Mouse (Mus musculus): ENCODE data around the gene Arl15. TPM values are rescaled to one million over a fixed set of nuclear protein-coding genes. Genes with fewer than 3 reads are reported as not detected.

Gene Arl15
- polyA plus RNA-seq, 1 experiment: 5.4 TPM

DNA sequence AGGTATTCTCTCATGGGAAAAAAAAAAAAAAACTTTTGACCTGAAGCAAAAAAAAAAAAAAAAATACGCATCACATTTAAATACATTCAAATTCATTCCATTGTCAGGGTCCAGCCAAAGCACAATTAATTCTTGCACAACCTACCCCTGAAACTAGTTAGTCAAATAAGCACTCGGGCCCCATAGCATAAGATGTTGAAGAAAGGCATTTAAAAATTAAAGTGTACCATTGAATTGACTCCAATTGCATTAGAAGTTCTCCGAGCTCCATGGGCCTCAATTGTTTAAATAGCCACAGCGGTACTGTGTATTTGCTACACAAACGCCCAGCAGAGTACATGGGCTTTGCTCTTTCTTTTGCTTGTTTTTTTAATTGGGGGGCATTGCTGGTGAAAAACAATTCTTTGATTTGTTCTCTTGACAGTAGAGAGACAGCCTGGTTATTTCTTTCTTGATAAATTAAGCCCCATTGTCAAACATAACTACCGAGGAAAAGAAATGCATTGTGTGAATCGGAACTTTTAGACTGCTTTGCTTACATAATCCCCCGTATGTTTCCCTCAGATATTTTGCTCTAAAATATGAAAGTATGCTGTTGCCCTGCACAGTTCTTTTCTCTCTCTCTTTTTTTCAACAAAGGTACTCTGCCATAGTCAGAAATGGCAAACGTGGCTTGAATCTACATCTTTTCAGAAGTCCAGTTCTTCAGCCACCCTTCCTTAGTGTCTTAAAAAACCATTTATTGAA lies 201.4 kb downstream of the Arl15 start:
- TF ChIP-seq CTCF (IDR thresholded peaks at IDR 0.05; ENCODE audit: control insufficient read depth, insufficient read depth, low read length) (no peak), POLR2A (IDR thresholded peaks at IDR 0.05; ENCODE audit: borderline replicate concordance, control insufficient read depth, low read depth, low read length) (no peak)
- H3K27ac ChIP-seq (ENCODE audit: control insufficient read depth, insufficient read depth, low read depth, low read length, poor library complexity): no peak overlapping the region
- H3K4me1 ChIP-seq (ENCODE audit: control insufficient read depth, insufficient read depth, low read length): peaks cover 2% of the 10 kb centered on the region
- H3K4me3 ChIP-seq (replicated peaks; ENCODE audit: control insufficient read depth, low read depth, low read length): no peak overlapping the region
- WGBS: 85% methylated on average over 9 of the region's 9 CpGs

DNA sequence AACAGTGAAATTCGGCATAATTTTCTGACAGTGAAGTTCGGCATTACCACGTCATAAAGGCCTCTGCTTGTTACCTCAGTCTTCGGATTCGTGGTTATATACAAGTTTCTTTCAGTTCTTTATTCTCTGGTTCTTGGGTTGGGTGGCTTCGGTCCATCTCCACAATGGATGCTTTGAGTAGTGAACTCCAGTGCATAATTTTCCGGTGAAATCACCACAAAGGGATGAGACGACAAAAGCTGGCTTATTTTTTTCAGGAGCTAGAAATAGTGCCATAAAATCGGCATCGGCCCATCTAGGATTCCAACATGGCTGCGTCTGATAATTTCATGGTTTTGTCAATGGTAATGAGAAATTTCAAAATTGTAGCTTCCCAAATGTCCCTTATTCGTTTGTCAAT lies 204.5 kb downstream of the Arl15 start:
- H3K4me1 ChIP-seq (ENCODE audit: control insufficient read depth, insufficient read depth, low read length): no peaks in the 10 kb centered on the region
- TF ChIP-seq CTCF (IDR thresholded peaks at IDR 0.05; ENCODE audit: control insufficient read depth, insufficient read depth, low read length): no peak
- no peak for TF ChIP-seq POLR2A (IDR thresholded peaks at IDR 0.05; ENCODE audit: borderline replicate concordance, control insufficient read depth, low read depth, low read length)
- WGBS: 91% methylated on average over 12 of the region's 12 CpGs

GRCm38 (mm10) chr13:114003463-114003862 lies 209.2 kb downstream of the Arl15 start:
- no peak overlapping the region for H3K4me3 ChIP-seq (replicated peaks; ENCODE audit: control insufficient read depth, low read depth, low read length)
- TF ChIP-seq POLR2A (IDR thresholded peaks at IDR 0.05; ENCODE audit: borderline replicate concordance, control insufficient read depth, low read depth, low read length): no peak
- no peak for TF ChIP-seq CTCF (IDR thresholded peaks at IDR 0.05; ENCODE audit: control insufficient read depth, insufficient read depth, low read length)
- 93% methylated on average over 10 of the region's 10 CpGs for WGBS
- H3K27ac ChIP-seq (ENCODE audit: control insufficient read depth, insufficient read depth, low read depth, low read length, poor library complexity): no peak overlapping the region
- H3K4me1 ChIP-seq (ENCODE audit: control insufficient read depth, insufficient read depth, low read length): no peaks in the 10 kb centered on the region

More for the DNA sequence above, 204.5 kb downstream of the Arl15 start:
- H3K27ac ChIP-seq (ENCODE audit: control insufficient read depth, insufficient read depth, low read depth, low read length, poor library complexity): no peak overlapping the region
- no peak overlapping the region for H3K4me3 ChIP-seq (replicated peaks; ENCODE audit: control insufficient read depth, low read depth, low read length)

DNA sequence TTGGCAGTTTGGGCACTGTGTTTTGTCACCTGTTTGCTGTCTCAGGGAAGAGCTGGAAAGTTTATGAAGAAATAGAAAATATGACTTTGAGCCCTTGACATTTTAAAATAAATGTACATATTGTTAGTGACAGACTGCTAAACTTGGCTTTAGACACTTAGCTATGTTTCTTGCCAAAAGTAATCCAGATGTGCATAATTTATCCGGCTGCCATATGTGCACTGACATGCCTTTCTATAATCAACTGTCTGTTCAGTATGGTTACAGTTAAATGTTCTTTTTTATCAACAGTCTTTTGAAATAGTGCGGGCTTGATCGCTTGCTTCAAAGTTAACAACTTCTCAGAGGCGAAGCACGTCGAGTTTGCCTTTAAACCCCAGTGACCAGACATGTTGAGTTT lies 209.9 kb downstream of the Arl15 start:
- WGBS: 87% methylated on average over 6 of the region's 6 CpGs
- no peaks in the 10 kb centered on the region for H3K4me1 ChIP-seq (ENCODE audit: control insufficient read depth, insufficient read depth, low read length)
- no peak overlapping the region for H3K4me3 ChIP-seq (replicated peaks; ENCODE audit: control insufficient read depth, low read depth, low read length)
- TF ChIP-seq CTCF (IDR thresholded peaks at IDR 0.05; ENCODE audit: control insufficient read depth, insufficient read depth, low read length) (no peak), POLR2A (IDR thresholded peaks at IDR 0.05; ENCODE audit: borderline replicate concordance, control insufficient read depth, low read depth, low read length) (no peak)
- no peak overlapping the region for H3K27ac ChIP-seq (ENCODE audit: control insufficient read depth, insufficient read depth, low read depth, low read length, poor library complexity)

DNA sequence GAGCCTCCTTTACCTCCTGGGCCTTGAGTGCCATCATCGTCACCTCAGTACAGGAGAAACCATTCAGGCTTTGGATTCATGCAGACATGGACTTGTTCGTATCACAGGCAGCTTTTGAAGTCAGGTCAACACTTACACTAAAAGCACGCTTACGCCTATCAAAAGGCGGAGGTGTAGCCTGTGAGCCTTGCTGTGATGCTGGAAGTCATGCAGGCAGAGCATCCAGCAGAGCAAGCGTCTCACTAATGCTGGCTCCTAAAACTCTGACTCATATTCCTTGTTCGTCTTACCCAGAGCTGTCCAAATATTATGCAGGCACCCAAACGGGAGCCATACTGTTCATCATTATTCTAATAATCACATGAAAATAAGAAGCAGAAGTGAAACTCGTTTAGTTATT lies 215.5 kb downstream of the Arl15 start:
- no peak overlapping the region for H3K27ac ChIP-seq (ENCODE audit: control insufficient read depth, insufficient read depth, low read depth, low read length, poor library complexity)
- 91% methylated on average over 9 of the region's 9 CpGs for WGBS
- no peak for TF ChIP-seq POLR2A (IDR thresholded peaks at IDR 0.05; ENCODE audit: borderline replicate concordance, control insufficient read depth, low read depth, low read length)
- no peak for TF ChIP-seq CTCF (IDR thresholded peaks at IDR 0.05; ENCODE audit: control insufficient read depth, insufficient read depth, low read length)
- H3K4me1 ChIP-seq (ENCODE audit: control insufficient read depth, insufficient read depth, low read length): no peaks in the 10 kb centered on the region
- no peak overlapping the region for H3K4me3 ChIP-seq (replicated peaks; ENCODE audit: control insufficient read depth, low read depth, low read length)

DNA sequence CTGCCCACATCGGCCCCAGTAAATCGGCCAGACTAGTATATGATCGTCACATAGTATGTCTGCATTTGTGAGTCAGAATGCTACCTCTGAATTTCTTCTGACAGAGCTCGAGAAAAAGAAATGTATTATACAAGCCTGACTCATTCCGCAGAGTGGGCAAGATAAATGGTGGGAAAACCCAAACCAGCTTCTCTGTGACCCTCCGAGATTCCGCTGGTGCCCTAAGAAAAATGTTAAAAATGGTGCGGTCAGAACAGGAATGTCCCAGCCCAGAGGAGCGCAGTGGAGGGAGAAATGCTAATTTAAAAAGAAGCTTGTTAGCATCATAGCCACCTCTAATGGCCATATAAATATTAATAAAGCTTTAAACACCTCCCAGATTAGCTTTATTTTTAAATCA lies 216.2 kb downstream of the Arl15 start:
- Histone ChIP-seq H3K4me1 (ENCODE audit: control insufficient read depth, insufficient read depth, low read length) (no peaks in the 10 kb centered on the region), H3K27ac (ENCODE audit: control insufficient read depth, insufficient read depth, low read depth, low read length, poor library complexity) (no peak overlapping the region), H3K4me3 (replicated peaks; ENCODE audit: control insufficient read depth, low read depth, low read length) (no peak overlapping the region)
- no peak for TF ChIP-seq CTCF (IDR thresholded peaks at IDR 0.05; ENCODE audit: control insufficient read depth, insufficient read depth, low read length)
- no peak for TF ChIP-seq POLR2A (IDR thresholded peaks at IDR 0.05; ENCODE audit: borderline replicate concordance, control insufficient read depth, low read depth, low read length)
- 93% methylated on average over 9 of the region's 9 CpGs for WGBS

DNA sequence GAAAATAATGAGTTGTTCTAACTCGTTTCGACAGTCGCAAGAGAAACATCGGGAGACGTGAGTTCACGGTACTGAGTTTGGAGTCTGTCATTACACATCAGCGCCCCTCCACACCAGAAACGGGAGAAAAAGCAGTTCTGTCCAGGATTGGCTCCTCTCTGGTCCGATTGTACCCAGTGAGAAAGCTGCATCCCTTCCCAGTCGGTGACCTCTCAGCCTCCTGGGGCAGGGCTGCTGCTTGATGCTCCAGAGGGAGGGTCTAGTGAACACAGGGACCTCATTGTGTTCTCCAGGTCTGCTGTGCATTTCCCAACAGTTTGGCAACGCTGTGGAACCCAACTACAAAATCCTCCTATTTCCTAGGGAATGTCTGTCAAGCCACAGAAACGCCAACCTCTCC lies 216.7 kb downstream of the Arl15 start:
- H3K4me1 ChIP-seq (ENCODE audit: control insufficient read depth, insufficient read depth, low read length): no peaks in the 10 kb centered on the region
- TF ChIP-seq CTCF (IDR thresholded peaks at IDR 0.05; ENCODE audit: control insufficient read depth, insufficient read depth, low read length) (no peak), POLR2A (IDR thresholded peaks at IDR 0.05; ENCODE audit: borderline replicate concordance, control insufficient read depth, low read depth, low read length) (no peak)
- H3K4me3 ChIP-seq (replicated peaks; ENCODE audit: control insufficient read depth, low read depth, low read length): no peak overlapping the region
- no peak overlapping the region for H3K27ac ChIP-seq (ENCODE audit: control insufficient read depth, insufficient read depth, low read depth, low read length, poor library complexity)
- 89% methylated on average over 12 of the region's 12 CpGs for WGBS

GRCm38 (mm10) chr13:114017928-114018327 lies 223.6 kb downstream of the Arl15 start:
- H3K4me1 ChIP-seq (ENCODE audit: control insufficient read depth, insufficient read depth, low read length): no peaks in the 10 kb centered on the region
- TF ChIP-seq POLR2A (IDR thresholded peaks at IDR 0.05; ENCODE audit: borderline replicate concordance, control insufficient read depth, low read depth, low read length) (no peak), CTCF (IDR thresholded peaks at IDR 0.05; ENCODE audit: control insufficient read depth, insufficient read depth, low read length) (no peak)
- H3K4me3 ChIP-seq (replicated peaks; ENCODE audit: control insufficient read depth, low read depth, low read length): no peak overlapping the region
- whole genome bisulfite sequencing: 91% methylated on average over 8 of the region's 8 CpGs
- H3K27ac ChIP-seq (ENCODE audit: control insufficient read depth, insufficient read depth, low read depth, low read length, poor library complexity): no peak overlapping the region

Measured in bone marrow, adult 2 months (tissue).